Mouse (Mus musculus) cerebellum, postnatal 10 days (tissue): ENCODE data around the gene Arpc1b.
"Not testable (repeated sequence)": the region's sequence is repeated elsewhere in the genome, so short reads cannot be mapped to it uniquely, and the experiment has no call there.

Experiments
- DNase-seq, 2 experiments: peaks; one replicate each; pipeline ENCODE4 v3.0.0; 2021; ENCODE audit warnings: mixed read lengths in 2 of 2

Gene Arpc1b

DNA sequence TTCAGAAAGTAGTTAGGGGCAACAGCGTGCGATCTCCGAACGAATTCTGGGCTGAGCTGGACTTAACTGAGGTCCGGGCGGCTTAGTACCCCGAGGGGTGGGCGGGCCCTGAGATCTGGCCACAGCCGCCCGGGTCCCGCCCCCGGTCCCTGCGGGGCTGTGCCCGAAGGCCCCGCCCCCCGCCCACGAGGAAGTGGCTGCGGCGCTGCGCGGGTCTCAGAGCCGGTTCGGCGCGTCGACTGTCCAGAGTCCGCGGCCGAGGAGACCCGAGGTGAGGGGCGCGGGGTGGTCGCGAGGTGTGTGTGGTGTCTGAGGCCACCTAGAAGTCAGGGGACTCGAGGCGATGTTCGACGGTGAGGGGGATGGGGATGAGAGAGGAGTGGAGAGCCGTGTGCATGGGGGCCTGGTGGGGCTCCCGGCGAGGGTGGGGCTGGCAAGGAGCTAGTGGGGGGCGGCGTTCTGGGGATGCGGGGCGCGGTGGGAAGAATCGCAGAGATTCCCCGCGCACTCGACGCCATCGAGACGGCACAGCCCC lies at the start of gene Arpc1b:
Gene Arpc1b, plus strand, starts transcription at position 145 of the 535 bp plus-strand sequence.
- DNase-seq = peak; percentile 30 to 61

DNA sequence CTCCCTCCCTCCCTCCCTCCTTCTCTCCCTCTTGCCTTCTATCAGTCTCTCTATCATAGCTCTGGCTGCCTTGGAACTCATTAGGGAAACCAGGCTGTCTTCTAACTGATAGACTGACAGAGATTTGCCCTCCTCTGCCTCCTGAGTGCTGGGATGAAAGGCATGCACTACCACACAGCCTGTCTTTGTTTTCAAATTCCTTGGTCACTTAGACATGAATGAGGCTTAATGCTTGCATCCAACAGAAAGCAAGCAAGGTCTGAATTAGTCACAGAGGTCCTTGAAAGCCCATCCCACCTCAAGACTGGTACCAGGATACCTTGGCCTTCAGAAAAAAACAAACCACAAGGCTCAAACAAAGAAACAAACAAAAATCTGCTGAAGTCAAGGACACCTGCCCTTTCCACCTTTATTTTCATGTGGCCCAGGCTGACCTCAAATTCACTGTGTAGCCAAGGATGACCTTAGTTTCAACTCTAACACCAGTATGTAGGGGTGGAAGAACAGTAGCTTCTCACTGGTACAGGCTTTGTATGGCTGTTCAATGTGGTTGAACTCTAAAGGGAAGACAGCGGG lies 49.2 kb upstream of the Arpc1b start:
- no peak for DNase-seq

DNA sequence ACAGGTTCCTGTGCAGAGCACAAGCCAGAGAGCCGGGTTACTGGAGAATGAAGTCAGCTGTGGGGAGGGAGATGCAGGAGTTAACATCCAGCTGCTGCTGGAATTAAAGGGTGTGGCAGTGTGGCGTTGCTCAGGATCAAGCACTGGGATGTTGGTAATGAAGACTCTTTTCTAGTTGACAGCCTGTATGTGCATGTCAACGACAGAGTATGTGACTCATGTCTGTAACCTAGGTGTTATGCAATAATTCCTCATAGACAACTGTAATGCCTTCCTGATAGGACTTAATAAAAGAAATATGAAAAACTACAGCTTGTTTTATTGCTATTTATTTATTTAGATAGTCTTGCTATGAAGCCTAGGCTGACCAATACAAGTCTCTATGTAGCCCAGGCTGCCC lies 45.2 kb upstream of the Arpc1b start:
- no peak for DNase-seq

DNA sequence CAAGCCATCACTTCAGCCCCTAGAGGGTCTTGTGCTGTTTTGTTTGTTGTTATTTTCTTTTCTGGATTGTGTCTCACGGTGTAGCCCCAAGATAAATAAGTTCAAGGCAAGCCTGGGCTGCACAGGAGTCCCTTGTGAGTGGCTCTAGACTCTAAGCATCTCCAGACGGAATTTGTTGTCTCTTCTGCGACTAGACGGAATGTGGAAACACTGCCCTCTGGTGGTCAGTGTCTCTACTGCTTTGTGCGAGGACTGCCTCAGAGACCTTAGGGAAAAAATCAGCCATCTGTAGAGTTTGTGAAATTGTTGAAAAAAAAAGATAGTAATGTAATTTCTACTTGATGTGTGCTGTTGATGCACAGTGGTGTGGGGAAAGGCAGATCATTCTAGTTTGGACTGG lies 44.3 kb upstream of the Arpc1b start:
- peak; percentile 86 to 91 for DNase-seq

DNA sequence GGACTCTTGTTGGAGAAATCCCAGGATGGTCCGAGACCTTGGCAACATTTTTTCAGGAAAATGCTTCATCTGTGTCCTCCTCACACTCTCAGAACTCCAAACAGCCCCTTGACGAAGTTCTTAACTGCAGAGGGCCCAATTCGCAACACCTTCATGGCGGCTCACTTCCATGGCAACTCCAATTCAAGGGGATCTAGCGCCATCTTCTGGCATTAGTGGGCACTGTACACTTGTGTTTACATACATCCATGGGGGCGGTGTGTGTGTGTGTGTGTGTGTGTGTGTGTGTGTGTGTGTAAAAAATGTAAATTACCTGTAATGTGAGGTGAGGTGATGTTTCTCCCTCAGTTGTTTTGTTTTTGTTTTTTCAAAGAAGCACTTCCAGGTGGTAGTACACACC lies 42.7 kb upstream of the Arpc1b start:
- peak; percentile 16 to 29 for DNase-seq

DNA sequence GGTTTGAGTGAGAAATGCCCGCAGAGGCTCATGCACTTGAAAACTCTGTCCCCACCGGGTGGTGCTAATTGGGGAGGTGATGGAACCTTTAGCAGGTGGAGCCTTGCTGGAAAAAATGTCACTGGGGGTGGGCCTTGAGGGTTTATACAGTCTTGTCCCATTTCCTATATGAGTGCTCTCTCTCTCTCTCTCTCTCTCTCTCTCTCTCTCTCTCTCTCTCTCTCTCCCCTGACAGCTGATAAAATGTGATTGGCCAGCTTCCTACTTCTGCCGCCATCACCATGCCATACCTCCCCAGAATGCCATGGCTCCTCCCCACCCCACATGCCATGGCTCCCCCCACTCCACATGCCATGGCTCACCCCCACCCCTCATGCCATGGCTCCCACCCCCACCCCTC lies 38.9 kb upstream of the Arpc1b start:
- no peak for DNase-seq

DNA sequence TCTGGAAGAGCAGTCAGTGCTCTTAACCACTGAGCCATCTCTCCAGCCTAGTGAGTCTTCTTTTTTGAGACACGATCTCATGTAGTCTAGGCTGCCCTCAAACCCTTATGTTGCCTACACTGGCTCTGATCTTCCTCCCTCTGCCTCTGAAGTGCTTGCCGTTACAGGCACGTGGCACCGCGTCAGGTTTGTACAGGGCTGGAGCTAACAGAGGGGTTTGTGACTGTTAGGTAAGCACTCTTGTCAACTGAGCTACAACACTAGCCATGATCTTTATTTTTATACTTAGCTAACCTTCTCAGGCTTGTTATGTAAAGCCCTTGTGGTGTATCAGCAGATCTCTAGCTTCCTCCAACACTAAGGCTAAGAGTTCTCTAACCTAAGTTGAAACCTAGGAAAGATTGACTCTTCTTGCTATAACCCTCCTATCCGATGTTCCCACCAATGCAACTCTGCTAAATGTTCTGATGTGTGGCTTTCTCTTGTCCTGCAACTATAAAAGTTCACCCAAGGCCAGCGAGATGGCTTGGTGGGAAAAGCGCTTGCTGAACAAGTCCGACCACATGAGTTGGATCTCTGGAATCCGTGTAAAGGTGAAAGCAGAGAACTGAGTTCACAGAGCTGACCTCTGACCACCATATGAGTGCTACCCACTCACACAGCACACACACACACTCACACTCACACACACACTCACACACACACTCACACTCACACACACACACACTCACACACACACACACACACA lies 32.0 kb upstream of the Arpc1b start:
- DNase-seq = no peak

DNA sequence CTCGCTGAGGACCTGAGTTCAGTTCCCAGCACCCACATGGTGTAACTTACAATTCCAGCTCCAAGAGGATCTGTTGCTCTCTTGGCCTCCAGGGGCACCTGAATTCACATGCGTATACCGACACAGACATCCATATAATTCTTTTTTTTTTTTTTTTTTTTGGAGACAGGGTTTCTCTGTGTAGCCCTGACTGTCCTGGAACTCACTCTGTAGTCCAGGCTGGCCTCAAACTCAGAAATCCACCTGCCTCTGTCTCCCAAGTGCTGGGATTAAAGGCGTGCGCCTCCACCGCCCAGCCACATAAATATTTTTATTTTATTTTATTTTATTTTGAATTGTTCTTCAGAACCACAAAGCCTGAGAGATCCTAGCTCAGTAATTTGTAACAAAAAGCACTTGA lies 30.8 kb upstream of the Arpc1b start:
- DNase-seq = not testable (repeated sequence)

DNA sequence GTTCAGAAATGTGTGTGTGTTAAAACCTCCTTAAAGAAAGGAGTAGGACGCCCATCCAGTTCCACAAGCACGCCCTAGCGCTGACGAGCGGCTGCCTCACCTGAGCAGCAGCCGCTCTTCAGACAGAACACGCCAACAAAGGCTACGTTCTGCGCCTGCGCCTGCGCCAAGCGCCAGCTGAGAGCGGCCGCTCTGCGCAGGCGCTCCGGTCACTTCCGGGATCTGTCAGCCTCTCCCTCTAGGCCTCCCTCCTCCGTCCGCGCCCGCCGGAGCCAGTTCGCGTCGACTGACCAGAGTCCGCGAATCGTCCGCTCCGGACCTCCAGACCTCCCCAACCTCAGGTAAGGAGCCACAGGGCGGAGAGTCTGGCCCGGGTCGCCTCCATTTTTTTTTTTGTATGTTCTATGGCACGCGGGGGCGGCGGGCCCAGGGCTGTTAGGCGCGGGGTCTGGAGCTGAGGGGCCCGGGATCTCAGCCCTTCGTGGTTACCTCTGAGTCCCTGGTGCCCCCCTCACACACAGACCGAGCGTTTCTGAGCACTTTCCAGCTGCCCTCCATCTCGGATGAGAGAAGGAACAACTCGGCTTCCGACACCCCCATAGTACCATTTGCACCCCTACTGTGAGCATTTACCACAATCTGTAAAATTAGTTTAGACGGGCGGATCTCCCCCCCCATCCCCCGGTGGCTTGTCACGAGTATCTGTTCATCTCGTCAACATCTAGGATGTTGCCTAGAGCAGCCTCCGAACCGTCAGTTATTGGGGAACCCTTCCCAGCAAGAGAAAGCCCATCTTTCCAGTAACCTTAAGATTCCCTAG lies 30.2 kb upstream of the Arpc1b start, which contains the start of the genes Arpc1a and Kpna7:
Gene Arpc1a, plus strand, starts transcription at position 199 of the 820 bp plus-strand sequence.
Gene Kpna7, minus strand, starts transcription at position 399 of the 820 bp plus-strand sequence.
- DNase-seq = peak; percentile 96 to 98

DNA sequence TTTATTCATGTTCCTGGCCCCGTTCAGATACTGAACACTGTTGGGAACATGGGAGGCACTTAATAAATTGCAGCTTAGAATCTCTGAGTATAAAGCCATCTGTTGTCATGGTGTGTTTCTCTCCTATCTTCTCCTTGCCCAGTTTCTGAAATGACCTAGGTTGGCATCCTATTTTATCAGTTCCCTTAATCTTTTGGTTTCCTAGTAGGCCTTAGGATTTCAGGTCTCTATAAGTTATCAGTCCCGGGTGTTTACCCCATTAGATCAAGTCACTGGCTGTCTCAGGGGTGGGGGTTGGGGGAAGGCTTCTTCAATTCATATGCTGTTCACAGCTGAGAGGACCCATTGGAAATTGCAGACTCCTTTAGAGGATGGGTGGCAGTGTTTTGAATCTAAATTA lies 29.2 kb upstream of the Arpc1b start:
- peak; percentile 12 to 18 for DNase-seq

DNA sequence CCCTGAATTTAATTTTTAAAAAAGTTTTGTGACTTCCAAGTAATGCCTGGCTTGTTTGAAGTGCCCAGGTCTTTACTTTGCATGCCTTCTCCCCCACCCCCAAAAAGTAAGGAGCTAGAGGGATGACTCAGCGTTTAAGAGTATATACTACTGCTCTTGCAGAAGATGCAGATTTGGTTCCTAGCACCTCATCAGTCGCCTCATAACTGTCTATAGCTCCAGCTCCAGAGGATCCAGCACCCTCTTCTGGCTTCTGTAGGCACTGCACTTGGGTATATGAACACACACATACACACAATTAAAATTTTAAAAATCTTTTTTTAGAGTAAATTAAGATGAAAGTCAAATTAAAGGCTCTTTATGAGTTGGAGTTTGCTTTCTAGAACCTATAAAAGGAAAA lies 25.8 kb upstream of the Arpc1b start:
- DNase-seq = no peak

DNA sequence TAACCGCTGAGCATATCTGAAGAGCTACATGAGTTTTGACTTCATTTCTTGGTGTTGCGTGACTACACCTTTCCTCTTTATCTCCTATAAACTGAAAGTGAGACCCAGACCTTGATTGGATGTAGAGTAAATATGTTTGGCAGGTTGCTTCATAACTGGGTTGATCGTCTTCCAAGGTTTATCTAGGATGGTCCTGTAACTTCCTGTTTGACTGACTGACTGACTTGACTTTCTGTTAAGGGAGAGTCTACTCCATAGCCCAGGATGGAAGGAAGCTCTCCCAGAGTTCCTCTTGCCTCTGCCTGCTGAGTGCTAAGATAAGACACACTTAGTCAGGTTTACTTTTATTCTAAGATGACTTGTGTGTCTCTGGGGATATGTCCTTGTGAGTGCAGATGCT lies 24.1 kb upstream of the Arpc1b start:
- DNase-seq = no peak

DNA sequence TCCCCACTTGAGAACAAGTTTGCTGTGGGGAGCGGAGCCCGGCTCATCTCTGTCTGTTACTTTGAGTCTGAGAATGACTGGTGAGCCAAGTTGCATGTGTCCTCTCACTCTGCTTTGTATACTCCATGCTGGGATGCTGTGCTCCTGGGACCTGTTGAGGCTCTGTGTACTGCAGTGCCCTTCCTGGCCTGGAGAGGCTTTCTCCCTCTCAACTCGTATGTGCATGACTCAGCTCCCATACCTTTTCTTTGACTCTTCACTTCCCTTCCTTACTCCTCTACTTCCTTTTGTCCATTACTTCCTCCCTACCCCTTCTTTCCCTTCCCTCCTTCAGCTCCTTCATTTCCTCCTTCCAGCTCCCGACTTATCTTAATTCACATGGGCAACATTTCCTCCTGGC lies 17.8 kb upstream of the Arpc1b start:
- DNase-seq = no peak

DNA sequence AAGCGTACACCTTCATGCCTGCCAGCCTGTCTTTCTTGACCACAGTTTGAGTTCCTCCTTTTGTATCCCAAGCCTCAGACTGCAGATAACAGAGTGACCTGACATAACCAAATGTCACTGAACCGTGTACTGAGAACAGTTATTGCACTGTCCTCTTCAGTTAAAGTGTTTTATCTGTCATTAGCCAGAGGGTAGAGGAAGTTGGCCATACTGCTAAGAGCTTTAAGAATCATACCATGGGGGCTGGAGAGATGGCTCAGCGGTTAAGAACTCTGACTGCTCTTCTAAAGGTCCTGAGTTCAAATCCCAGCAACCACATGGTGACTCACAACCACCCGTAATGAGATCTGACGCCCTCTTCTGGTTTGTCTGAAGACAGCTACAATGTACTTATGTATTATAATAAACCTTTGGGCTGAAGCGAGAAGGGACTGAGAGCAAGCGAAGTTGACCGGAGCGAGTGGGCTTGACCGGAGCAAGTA lies 15.6 kb upstream of the Arpc1b start:
- DNase-seq = no peak

DNA sequence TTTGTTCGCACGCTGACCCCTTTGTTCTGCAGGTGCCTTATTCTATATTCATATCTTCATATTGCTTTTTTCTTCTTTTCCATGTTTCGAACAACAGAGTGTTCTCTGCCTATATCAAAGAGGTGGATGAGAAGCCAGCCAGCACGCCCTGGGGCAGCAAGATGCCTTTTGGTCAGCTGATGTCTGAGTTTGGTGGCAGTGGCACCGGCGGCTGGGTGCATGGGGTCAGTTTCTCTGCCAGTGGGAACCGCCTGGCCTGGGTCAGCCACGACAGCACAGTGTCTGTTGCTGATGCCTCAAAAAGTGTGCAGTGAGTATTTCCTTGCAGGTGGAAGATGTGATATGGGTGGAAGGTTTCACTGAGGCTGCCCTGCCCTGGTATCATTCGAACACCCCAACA lies 13.1 kb upstream of the Arpc1b start:
- no peak for DNase-seq

DNA sequence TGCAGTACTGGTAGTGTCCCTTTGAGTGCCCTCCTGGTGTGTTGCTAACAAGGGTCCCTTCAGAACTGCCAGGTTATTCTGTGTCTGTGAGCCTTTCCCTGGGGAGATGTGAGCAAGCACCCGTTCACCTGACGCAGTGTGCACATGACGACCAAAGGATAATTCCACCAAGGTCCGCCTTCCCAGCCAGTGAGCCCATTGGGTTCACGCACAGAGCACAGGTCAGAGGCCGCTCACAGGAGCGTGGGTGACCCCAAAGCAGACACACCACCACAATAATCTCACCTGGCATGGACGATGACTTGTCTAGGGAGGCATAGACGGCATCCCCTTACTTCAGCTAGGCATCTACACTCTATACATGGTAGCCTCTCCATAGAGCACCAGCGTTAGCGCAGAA lies 12.6 kb upstream of the Arpc1b start:
- DNase-seq = not testable (repeated sequence)

DNA sequence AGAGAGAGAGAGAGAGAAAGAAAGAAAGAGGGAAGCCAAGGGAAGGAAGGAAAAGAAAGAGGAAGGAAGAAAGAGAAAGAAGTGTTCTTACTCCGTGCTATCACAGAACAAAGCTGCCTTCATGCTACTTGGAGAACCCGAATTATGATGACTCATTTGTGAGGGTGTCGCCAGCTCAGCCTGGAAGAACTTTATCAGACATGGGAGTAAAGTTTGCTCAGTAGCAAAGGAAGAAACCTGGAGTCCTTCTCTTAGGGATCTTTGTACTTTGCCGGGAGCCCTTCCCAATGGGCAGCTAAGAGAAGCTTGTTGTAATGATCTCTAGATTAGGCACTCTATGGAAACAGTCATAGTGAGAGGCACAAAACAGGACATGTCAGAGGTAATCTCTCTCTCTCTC lies 11.3 kb upstream of the Arpc1b start:
- DNase-seq = no peak

DNA sequence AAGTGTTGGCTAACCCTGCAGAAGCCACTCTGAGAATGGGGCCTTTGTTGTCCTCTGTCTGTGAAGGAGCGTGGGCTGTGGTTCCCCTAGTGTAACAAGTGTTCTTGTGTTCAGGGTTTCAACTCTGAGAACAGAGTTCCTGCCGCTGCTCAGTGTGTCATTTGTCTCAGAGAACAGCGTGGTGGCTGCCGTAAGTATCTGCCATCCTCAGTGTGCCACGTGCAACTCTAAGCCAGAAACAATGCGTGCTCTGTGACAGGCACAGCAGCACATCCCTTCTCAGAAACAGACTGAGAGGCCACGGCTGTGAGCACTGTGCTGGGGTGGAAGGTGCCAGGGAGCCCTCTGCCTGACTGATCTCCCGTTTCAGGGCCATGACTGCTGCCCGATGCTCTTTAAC lies 9.7 kb upstream of the Arpc1b start:
- peak in 1 of 2 experiments; percentile 17 for DNase-seq

DNA sequence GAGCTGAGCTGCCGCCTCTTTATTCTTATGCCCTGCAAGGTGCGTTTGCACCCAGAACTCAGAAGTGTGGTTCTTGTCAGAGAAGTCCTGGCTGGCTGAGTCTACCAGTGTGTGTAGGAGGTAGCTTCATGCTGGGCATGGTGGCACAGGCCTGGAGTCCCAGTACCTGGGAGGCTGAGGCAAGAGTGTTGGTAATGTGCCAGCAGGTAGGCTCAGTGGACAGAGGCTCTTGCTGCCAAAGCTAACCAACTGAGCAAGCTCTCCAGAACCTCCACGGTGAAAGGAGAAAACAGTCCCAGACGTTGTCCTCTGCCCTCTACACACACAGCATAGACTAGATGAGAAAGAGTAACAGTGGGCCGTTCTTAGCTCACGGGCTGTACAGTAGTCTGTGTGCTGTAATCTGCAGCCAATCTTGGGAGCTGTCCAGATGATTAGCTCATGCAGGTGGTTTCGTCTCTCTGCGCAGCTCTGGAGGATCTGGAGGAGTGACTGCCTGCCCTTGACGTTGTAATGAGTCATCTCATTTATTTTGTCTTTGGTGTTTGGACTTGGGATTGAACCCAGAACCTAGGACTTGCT lies 8.2 kb upstream of the Arpc1b start:
- DNase-seq = no peak

DNA sequence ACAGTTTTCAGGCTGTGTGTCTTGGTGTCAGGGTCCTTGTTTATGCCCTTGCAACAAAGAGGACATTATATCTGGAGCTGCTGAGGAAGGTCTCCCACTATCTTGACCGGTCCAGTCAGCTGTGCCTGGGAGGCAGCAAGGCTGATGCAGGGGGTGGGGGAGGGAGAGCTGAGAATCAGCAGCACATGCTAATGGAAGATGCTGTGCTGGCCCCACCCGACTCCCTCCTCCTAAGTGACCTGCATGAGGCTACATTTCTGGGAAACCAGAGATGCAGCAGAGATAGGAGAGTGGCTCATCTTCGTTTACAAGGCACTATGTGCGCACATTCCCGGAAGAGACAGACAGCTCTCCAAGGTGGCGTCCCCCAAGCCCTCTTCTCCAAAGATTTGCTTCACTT lies 3.6 kb upstream of the Arpc1b start:
- DNase-seq = no peak

DNA sequence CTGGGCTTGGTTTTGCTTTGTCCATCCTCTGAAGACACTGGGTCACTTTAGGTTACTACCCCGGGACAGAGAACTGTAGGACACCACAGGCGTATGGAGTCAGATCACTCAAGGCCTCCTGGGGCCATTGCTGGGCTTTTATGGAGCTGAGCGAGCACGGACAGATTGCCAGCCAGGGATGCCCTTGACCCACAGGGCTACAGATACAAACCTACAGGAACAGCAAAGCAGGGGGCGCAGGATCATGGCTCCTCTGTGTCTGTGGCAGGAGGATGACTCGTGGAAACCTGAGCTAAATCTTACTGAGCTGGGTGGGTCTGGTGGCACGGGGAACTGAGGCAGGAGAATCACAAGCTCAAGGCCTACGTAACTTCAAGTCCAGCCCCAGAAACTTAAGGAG lies 1.4 kb upstream of the Arpc1b start:
- no peak for DNase-seq

DNA sequence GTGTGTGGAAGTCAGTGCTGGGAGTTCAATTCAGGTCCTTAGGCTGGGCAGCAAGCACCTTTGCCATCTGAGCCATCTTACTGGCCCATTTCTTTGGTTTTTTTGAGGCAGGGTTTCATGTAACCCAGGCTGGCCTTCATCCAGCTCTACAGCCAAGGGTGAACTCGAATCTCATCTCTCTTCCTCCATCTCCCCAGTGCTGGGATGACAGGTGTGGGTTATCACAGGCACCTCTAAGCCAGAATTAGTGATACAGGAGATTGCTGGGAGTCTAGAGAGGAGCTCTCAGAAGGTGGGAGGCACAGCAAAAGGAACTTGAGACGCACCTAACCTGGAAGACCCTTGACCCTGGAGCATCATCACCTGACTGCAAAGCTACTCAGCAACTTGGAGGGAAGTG lies 599 bp upstream of the Arpc1b start:
- no peak for DNase-seq
